ENCODE assay signal across 24 mouse cellular contexts in genomic region chr9:61457162-61457523, GRCm38 (mm10).
"Had no signal": no experiment of that assay in that cellular context is flagged by ENCODE, and none has a peak within 500 bp of the region (broad histone marks: within the 10 kb centered on the region; RNA-seq: fewer than 3 reads in every experiment).

No protein-coding gene starts in this region.

- H3K9ac ChIP-seq: limb, embryonic 12.5 days; limb, embryonic 15.5 days; liver, embryonic 14.5 days; liver, postnatal 0 days; lung, embryonic 14.5 days; neural tube, embryonic 13.5 days had no signal

- H3K4me2 ChIP-seq: limb, embryonic 12.5 days; limb, embryonic 15.5 days; liver, embryonic 11.5 days; lung, embryonic 14.5 days; midbrain, embryonic 11.5 days; neural tube, embryonic 13.5 days had no signal

- H3K4me3 ChIP-seq: layer of hippocampus, adult 2 months; limb, embryonic 12.5 days; limb, embryonic 15.5 days; myocyte; neural tube, embryonic 13.5 days had no signal

- DNase-seq: kidney, adult 18-20 months; kidney, adult 9 months; kidney, postnatal 14 days; kidney, postnatal 4 days; layer of hippocampus, adult 9-11 months; liver, postnatal 0 days; lung, embryonic 14.5 days; midbrain, embryonic 14.5 days; right cerebral cortex, adult 18-20 months; right cerebral cortex, postnatal 14 days; right cerebral cortex, postnatal 4 days; thymus, adult 2 months; thymus, postnatal 25 days had no signal

- ATAC-seq: liver, postnatal 0 days; lung, postnatal 0 days had no signal

- H3K36me3 ChIP-seq: limb, embryonic 12.5 days; limb, embryonic 15.5 days; neural tube, embryonic 13.5 days had no signal

- H3K9me3 ChIP-seq: limb, embryonic 12.5 days; limb, embryonic 15.5 days; neural tube, embryonic 13.5 days had no signal

- H3K27ac ChIP-seq: layer of hippocampus, adult 2 months; limb, embryonic 12.5 days; limb, embryonic 15.5 days; liver, embryonic 14.5 days; macrophage; neural tube, embryonic 13.5 days; stomach, postnatal 0 days had no signal
